Mouse (Mus musculus) lung, postnatal 25 days (tissue): Measurements from ENCODE around the gene Fa2h.

Experiments
- DNase-seq: peaks from one replicate; pipeline ENCODE4 v3.0.0; 2022; ENCODE audit warnings: low spot score

Gene Fa2h

GRCm38 (mm10) chr8:111393391-111394363 lies at the start of gene Fa2h:
TSS of gene Fa2h (minus strand) at chr8:111393824.
- peak; percentile 80 for DNase-seq

GRCm38 (mm10) chr8:111439189-111439588 lies 45.6 kb upstream of the Fa2h start:
- DNase-seq, result peak; percentile 68

- no peak for DNase-seq
Observed at GRCm38 (mm10) chr8:111435071-111435828, 41.6 kb upstream of the Fa2h start.

DNA sequence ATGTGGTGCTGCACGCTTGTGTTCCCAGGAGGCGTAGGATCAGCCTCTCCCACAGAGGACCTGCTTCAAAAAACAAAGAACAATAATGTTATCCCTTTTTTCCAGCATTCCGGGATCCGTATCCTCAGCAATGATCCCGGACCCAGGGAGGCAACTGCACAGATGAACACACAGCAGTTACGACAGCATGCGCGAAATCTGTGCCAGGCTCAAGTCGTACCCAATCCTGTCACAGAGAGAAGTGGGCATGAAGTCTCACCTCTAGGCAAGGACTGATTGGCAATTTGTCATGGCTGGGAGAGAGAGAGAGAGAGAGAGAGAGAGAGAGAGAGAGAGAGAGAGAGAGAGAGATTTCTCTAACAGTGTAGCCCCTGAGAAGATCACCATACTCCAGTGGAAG lies 31.0 kb upstream of the Fa2h start:
- DNase-seq, result no peak

- no peak for DNase-seq
Observed at GRCm38 (mm10) chr8:111424181-111424580, 30.6 kb upstream of the Fa2h start.

DNA sequence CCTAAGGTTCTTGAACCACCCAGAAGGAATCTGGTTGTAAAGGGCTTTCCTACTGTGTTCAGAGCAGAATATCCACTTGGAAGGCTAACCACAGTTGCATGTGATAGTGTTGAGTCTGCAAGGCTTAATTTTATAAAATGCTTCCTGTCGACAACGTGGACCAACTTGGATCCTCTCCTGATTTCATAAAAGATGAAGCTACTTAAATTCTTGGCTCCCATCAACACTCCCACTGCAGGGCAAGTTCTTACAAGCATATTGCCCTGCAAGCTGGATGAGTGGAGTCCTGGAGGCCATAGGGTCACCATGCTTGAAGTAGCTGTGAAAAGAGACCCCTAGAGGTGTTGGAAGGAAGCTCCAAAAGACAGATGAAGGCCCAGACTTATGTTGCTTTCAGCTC lies 29.0 kb upstream of the Fa2h start:
- DNase-seq, result no peak

- DNase-seq, result no peak
Observed at GRCm38 (mm10) chr8:111419171-111419570, 25.5 kb upstream of the Fa2h start.

- peak; percentile 12 for DNase-seq
Observed at GRCm38 (mm10) chr8:111418601-111419000, 25.0 kb upstream of the Fa2h start.

DNA sequence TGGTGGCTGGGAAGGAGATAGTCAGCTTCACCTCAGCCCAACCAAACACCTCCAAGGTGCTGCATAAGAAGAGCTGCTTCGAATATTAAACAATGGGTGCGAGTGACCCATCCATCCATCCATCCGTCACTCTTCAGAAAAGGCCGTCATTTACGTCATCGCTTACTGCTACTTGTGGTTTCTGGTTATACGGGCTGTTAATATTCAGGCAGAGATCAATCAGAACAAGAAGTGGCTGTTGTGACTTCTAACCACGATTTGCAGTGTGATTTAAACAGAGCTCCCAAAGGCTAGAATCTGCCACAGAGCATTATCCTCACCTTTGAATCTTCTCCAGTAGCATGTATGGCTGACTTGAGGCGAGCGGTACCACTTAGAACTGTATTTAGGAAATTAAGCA lies 23.6 kb upstream of the Fa2h start:
- no peak for DNase-seq

DNA sequence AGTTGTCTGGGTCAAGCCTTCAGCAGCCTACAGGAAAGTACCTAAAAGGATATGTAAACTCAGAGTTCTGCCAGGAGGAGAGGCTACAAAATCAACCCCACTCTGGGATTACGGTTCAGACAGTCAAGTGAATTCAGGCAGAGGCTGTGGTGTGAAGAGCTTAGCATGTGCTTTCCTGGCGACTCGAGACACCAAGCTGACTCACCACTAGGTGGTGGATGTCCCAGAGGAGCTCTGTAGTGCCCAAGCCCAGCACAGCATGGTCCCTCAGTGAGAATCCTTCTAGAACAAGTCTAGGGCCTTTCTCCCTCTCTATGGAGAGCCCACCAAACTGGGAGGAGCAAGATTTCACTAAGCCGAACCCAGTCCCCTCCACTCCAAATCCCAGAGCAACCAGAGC lies 9.8 kb upstream of the Fa2h start:
- no peak for DNase-seq

DNA sequence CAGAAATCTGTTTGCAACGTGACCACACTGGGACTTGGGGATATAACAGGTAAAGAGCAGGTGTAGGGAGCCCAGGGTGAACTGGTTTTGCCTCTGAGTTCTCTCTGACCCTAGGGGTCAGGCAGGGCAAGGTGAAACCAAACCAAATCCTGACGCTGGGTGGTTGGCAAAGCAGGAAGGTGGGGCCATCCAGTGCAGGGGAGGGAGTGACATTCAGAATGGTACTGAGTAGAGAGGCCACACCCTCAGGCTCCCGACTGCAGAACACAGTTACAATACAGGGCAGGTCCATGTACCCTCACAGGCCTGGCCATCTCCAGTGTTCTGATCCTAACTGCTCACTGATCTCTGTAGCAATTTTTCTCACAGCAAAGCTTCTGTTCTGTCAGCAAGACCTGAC lies 2.4 kb downstream of the Fa2h start:
- DNase-seq, result no peak

- no peak for DNase-seq
Observed at GRCm38 (mm10) chr8:111390837-111391236, 2.8 kb downstream of the Fa2h start.

DNA sequence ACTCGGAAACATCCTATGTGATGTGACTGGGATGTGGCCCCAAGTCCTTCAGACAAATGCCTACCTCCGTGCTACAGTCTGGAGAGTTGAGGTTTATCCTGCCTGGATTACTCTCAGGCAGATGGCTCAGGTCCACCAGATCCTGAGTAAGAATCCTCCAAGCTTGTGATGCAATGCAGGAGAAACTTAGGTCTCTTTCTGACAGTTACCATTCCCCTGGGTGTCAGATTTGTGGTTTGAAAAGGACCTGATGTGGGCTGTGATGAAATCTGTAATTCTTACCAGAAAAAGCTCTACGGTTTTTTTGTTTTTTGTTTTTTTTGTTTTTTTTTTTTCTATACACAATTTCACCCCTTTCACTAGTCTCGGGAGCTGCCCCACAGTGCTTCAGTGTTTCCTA lies 4.0 kb downstream of the Fa2h start:
- no peak for DNase-seq

DNA sequence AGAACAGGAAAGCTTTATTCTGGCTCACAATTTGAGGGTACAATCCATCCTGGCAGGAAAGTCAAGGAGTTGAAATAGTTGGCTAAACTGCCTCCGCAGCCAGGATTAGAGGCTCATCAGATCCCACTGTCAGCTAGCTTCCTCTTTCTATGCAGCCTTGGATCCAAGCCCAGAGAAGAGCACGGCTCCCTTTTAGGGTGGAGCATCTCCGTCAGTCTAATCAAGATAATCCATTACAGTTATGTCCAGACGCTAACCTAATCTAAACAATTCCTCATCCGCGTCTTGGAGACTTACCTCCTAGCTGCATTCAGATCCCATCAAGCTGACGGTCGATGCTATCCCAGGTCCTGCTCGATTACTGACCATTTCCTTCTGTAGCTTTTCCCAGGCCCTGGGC lies 7.7 kb downstream of the Fa2h start:
- peak; percentile 43 for DNase-seq

DNA sequence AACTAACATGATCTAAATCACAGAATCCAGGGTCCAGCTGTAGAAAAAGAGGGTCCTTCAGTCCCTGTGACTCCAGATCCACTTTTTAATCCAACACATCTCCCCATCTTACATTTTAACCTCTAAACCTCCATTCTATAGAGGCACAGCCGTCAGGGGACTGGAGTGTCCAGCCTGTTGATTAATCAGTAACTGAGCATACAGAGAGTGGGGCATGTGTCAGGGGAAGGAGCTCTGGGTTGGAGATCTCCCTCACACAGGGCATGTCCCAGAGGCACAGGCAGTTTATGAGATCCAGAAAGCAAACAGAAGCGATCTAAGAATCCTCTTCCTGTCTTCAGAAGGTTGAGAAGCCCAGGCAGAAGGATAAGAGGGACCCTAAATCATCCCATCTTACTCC lies 9.0 kb downstream of the Fa2h start:
- DNase-seq, result no peak

- no peak for DNase-seq
Observed at GRCm38 (mm10) chr8:111375192-111375591, 18.4 kb downstream of the Fa2h start.

GRCm38 (mm10) chr8:111369711-111370110 lies 23.9 kb downstream of the Fa2h start:
- DNase-seq, result no peak

GRCm38 (mm10) chr8:111367350-111367749 lies 26.3 kb downstream of the Fa2h start:
- DNase-seq, result no peak

DNA sequence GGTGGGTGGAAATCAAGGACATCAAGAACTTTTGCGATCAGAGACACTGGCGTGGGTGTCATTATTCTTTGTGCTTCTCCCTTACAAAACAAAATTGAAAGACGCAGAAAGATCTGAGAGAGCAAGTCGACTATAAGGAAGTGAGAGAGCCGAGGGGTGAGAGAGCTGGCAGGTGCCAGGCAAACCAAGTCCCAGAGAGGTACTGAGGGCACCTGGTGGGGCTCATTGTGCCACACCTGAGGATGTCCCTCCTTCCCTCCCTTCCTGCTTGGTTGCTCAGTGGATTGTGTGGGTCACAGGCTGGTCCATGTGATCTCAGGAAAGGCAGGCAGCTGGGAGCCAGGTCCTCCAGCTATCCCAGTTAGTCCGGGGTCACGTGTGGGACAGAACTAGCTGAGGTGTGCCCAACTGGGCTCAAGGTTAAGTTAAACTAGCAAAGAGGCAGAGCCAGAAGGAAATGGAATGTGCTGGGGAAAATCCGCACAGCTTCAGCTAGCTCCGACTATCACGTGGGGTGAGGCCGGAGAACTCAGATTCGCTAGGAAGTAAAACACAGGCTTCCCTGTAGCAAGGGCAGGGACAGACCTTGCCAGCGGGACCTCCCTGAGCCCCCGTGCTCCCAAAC lies 26.9 kb downstream of the Fa2h start:
- DNase-seq, result peak; percentile 14

GRCm38 (mm10) chr8:111363489-111363888 lies 30.1 kb downstream of the Fa2h start:
- peak; percentile 11 for DNase-seq

- no peak for DNase-seq
Observed at GRCm38 (mm10) chr8:111360579-111361209, 32.9 kb downstream of the Fa2h start.

GRCm38 (mm10) chr8:111359936-111360335 lies 33.7 kb downstream of the Fa2h start:
- no peak for DNase-seq
